Mouse (Mus musculus) lung, postnatal 0 days (tissue): Measurements from ENCODE around the gene Arl2bp. TPM values are rescaled to one million over a fixed set of nuclear protein-coding genes. Genes with fewer than 3 reads are reported as not detected.

Experiments
- ATAC-seq: fragments of 200-750 bp; cut with Nextera tagmentation; 2 replicates; pipeline ENCODE4 v1.8.0; 2017; ENCODE audit warnings: moderate library complexity
- DNase-seq: peaks from one replicate; pipeline ENCODE4 v3.0.0-alpha.2; 2016; ENCODE audit warnings: low spot score
- H3K27ac ChIP-seq: fragments of 300-500 bp; sonication (generic); 2 replicates; pipeline ENCODE4 v1.5.1; 2014; ENCODE audit warnings: antibody characterized with exemption, mild to moderate bottlenecking, low read length, mixed read lengths
- H3K27me3 ChIP-seq: fragments of 300-500 bp; sonication (generic); replicated peaks from 2 replicates; pipeline ENCODE4 v1.6.1; 2014; ENCODE audit warnings: low read length, mixed read lengths; ENCODE audit not compliant: insufficient read depth
- H3K36me3 ChIP-seq: fragments of 300-500 bp; sonication (generic); 2 replicates; pipeline ENCODE4 v1.6.1; 2014; ENCODE audit warnings: low read length, mixed read lengths; ENCODE audit not compliant: insufficient read depth
- H3K4me1 ChIP-seq: fragments of 300-500 bp; sonication (generic); 2 replicates; pipeline ENCODE4 v1.6.1; 2014; ENCODE audit warnings: antibody characterized with exemption, low read depth, low read length, mixed read lengths; ENCODE audit not compliant: insufficient read depth
- H3K4me2 ChIP-seq: fragments of 300-500 bp; sonication (generic); replicated peaks from 2 replicates; pipeline ENCODE4 v1.6.1; 2014; ENCODE audit warnings: low read depth, mild to moderate bottlenecking, low read length, moderate library complexity, mixed read lengths
- H3K4me3 ChIP-seq: fragments of 300-500 bp; sonication (generic); 2 replicates; pipeline ENCODE4 v1.5.1; 2014; ENCODE audit warnings: low read depth, low read length
- H3K9ac ChIP-seq: fragments of 300-500 bp; sonication (generic); replicated peaks from 2 replicates; pipeline ENCODE4 v1.6.1; 2014; ENCODE audit warnings: low read depth, mild to moderate bottlenecking
- H3K9me3 ChIP-seq: fragments of 300-500 bp; sonication (generic); 2 replicates; pipeline ENCODE4 v1.6.1; 2016; ENCODE audit warnings: low read length, mixed read lengths
- CTCF ChIP-seq: IDR thresholded peaks from 2 replicates; pipeline ENCODE4 v1.5.1; 2016; ENCODE audit warnings: antibody characterized with exemption, mild to moderate bottlenecking
- EP300 ChIP-seq: IDR thresholded peaks from 2 replicates; pipeline ENCODE4 v1.6.1; 2016; ENCODE audit warnings: antibody characterized with exemption, mild to moderate bottlenecking, control low read depth
- WGBS: fragments of 180-500 bp; shearing (Covaris S2); extraction: QIAGEN DNeasy Blood & Tissue Kit; methylation state at CpG from one replicate; pipeline ENCODE4 v1.1.7; 2014; 5-methylcytosine and 5-hydroxymethylcytosine counted together
- polyA plus RNA-seq: library from polyadenylated mRNA; unstranded; fragments of >200 nt; fragmentation: Nextera tagmentation; extraction: Ambion mirVana; gene quantifications from 2 replicates; pipeline ENCODE4 v1.2.1, GENCODE M21; 2015

Arl2bp gene
- 120 and 135 TPM in 2 replicates for polyA plus RNA-seq

DNA sequence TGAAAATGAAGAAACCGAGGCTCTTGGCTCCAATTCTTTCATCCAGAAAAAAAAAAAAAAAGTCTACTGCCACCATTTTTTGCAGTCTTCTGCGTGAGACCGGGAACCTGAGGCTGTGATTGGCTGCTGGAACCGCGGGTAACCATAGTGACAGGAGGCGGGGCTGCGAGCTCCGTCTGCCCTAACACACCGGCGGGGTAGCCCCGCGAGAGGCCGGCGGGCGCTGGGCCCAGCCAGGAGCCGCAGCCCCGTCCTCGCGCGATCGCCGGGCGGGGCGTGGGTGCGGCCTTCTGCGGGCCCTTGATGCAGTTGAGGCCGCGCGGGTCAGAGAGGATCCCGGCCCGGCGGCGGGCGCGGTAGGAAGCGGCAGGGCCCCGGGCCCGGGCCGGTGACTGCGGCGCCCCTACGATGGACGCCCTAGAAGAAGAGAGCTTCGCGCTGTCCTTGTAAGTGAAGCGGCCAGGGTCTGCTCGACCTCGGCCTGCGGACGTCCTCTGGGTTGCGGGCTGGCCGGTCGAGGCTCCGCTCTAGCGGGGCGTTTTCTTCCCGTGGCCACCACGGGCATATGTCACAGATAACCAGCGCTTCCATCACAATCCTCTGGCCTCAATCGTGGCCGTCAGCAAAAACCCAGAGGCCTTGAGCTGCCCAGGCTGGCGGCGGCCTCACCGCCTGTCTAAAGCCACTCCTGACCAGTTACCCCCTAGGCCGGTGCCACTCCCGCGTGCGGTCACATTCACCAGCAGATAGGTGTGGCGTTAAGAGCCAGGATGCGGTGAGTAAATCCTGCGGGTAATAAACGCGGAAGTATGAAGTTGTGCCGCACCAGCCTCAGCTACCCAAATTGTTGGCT, at the start of gene Arl2bp:
Gene Arl2bp, plus strand, starts transcription at position 145 of the 853 bp plus-strand sequence.
- no peaks in the 10 kb centered on the region for H3K9me3 ChIP-seq
- H3K27ac ChIP-seq = peak within 1 kb of the TSS; percentile 94
- peaks cover 14% of the 10 kb centered on the region; the same call in 1 of the 2 replicates for H3K36me3 ChIP-seq
- no peaks in the 10 kb centered on the region for H3K27me3 ChIP-seq
- no peak for TF ChIP-seq CTCF
- H3K9ac ChIP-seq = peak within 1 kb of the TSS; percentile 90
- peak within 1 kb of the TSS; percentile 71 for H3K4me2 ChIP-seq
- peaks cover 9% of the 10 kb centered on the region; the same call in 1 of the 2 replicates for H3K4me1 ChIP-seq
- peak within 1 kb of the TSS; percentile 71 for H3K4me3 ChIP-seq
- WGBS = under 1% methylated on average over 52 of the region's 74 CpGs
- DNase-seq (peak; percentile 98), ATAC-seq (peak; percentile 100)

DNA sequence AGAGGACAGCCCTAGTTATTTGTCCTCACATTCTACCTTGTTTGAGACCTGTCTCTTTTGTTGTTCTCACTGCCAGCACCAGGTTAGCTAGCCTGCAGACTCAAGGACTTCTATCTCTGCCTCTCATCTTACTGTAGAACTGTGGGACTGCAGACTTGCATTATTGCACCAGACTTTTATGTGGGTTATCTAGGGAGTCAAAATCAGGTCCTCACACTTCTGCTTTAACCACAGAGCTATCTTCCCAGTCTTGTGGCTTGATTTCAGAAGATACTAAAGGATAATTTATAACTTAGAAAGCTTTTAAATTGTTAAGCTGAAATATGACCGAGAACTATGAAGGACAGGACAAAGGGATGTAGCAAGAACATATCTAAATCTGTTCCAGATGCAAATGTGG, 41.5 kb upstream of the Arl2bp start:
- H3K4me1 ChIP-seq = no peaks in the 10 kb centered on the region
- no peaks in the 10 kb centered on the region for H3K27me3 ChIP-seq
- H3K9ac ChIP-seq = no peak overlapping the region
- H3K4me3 ChIP-seq = no peak overlapping the region
- TF ChIP-seq EP300 = no peak
- no peak for TF ChIP-seq CTCF
- no peaks in the 10 kb centered on the region for H3K9me3 ChIP-seq
- H3K4me2 ChIP-seq = no peak overlapping the region
- DNase-seq (no peak), ATAC-seq (no peak)
- 94% methylated on average over 1 of the region's 1 CpGs for WGBS
- no peaks in the 10 kb centered on the region for H3K36me3 ChIP-seq
- H3K27ac ChIP-seq = no peak overlapping the region

DNA sequence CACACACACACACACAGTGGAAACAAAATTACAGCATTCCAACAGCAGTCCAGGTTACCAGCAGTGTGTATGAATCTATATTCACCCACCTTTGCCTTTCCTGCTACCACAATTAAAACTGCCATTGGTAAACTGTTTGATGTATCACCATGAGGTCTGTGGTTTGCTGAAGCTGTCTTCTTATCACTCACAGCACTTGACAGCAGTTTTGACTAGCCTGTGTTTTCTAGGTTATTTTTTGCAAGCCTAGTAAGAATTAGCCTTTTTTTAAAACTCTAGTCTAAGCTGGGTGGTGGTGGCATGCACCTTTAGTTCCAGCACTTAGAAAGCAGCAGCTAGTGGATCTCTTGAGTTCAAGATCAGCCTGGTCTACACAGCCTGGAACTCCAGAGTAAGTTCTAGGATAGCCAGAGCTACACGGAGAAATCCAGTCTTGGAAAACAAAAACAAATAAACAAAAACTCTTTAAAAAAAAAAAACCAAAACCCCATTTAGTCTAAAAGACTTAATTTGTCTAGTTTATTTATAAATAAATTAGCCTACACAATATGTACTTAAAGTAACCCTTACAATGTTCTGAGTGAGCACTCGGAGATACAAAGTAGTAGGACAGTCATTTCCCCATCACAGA, 32.7 kb upstream of the Arl2bp start:
- H3K9me3 ChIP-seq = no peaks in the 10 kb centered on the region
- H3K4me3 ChIP-seq = no peak overlapping the region
- no peak for DNase-seq
- no peaks in the 10 kb centered on the region for H3K27me3 ChIP-seq
- H3K4me2 ChIP-seq = no peak overlapping the region
- H3K4me1 ChIP-seq = no peaks in the 10 kb centered on the region
- peaks cover 25% of the 10 kb centered on the region; the same call in 1 of the 2 replicates for H3K36me3 ChIP-seq
- ATAC-seq = no peak
- no peak for TF ChIP-seq CTCF
- no peak for TF ChIP-seq EP300
- no peak overlapping the region for H3K27ac ChIP-seq
- 65% methylated on average over 2 of the region's 2 CpGs for WGBS
- H3K9ac ChIP-seq = no peak overlapping the region

DNA sequence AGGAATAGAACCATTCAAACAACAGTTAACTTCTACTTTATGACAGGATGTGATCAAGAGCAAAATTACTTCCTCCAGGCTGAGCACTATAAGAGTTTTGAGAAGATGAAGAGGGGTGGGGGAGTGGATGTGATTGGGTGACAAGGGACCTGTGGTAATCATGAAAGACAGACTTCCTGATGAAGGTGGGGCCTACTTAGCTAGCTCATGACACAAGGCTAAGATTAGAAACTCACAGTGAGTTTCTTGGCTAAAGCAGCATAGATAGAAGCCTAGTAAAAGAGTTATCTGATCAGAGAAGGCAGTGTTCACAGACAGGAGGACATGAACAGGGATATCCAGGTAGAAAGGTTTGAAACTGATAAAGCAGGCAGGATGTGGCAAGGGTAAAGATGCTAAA, 32.2 kb upstream of the Arl2bp start:
- no peak overlapping the region for H3K27ac ChIP-seq
- no peak for TF ChIP-seq EP300
- no peak for TF ChIP-seq CTCF
- H3K36me3 ChIP-seq = peaks cover 25% of the 10 kb centered on the region; the same call in 1 of the 2 replicates
- H3K4me3 ChIP-seq = no peak overlapping the region
- H3K9me3 ChIP-seq = no peaks in the 10 kb centered on the region
- no peak overlapping the region for H3K4me2 ChIP-seq
- no peak for ATAC-seq
- H3K9ac ChIP-seq = no peak overlapping the region
- H3K4me1 ChIP-seq = no peaks in the 10 kb centered on the region
- no peak for DNase-seq
- no peaks in the 10 kb centered on the region for H3K27me3 ChIP-seq

DNA sequence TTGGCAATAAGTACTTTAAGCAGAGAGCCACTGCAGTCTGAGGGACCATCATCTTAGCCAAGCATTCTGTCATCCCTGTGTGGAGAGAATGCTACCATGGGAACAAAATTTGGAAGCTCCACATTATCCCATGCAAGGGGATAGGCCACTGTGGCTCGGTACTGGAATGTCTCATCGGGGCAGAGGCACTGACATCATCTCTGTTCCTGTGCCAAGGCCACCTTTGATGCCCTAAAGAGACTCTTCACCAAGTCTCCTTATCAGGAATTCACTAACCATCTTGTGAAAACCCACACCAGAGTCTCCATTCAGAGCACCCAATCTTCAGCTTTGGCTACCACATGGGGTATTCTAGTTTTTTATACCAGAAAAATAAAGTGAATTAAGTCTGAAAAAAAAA, 25.2 kb upstream of the Arl2bp start:
- Histone ChIP-seq H3K9me3 (no peaks in the 10 kb centered on the region), H3K27ac (no peak overlapping the region), H3K4me2 (no peak overlapping the region), H3K9ac (no peak overlapping the region), H3K36me3 (peaks cover 34% of the 10 kb centered on the region), H3K4me3 (no peak overlapping the region), H3K4me1 (no peaks in the 10 kb centered on the region), H3K27me3 (no peaks in the 10 kb centered on the region)
- no peak for TF ChIP-seq CTCF
- no peak for TF ChIP-seq EP300
- ATAC-seq = no peak
- DNase-seq = no peak
- WGBS = 98% methylated on average over 2 of the region's 2 CpGs

DNA sequence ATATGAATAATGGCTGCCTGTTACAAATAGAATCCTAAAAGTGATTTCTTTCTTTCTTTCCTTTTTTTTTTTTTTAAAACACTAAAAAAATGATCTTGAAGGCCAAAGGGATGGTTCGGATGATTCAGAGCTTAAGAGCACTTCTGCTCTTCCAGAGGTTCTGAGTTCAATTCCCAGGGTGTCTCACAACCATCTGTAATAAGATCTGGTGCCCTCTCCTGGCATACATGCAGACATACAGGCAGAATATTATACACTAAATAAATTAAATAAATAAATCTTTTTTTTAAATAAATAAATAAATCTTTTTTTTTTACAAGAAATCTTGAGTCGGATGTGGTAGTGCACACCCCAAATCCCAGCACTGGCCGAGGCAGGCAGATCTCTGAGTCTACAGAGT, 24.5 kb upstream of the Arl2bp start:
- Histone ChIP-seq H3K36me3 (peaks cover 39% of the 10 kb centered on the region), H3K27me3 (no peaks in the 10 kb centered on the region), H3K27ac (no peak overlapping the region), H3K4me3 (no peak overlapping the region), H3K9ac (no peak overlapping the region), H3K4me1 (no peaks in the 10 kb centered on the region), H3K4me2 (no peak overlapping the region), H3K9me3 (no peaks in the 10 kb centered on the region)
- no peak for ATAC-seq
- DNase-seq = peak; percentile 24
- TF ChIP-seq EP300 (no peak), CTCF (peak; percentile 21)
- WGBS = 85% methylated on average over 3 of the region's 3 CpGs
